ENCODE assay signal across 18 mouse cellular contexts in the genomic region with DNA sequence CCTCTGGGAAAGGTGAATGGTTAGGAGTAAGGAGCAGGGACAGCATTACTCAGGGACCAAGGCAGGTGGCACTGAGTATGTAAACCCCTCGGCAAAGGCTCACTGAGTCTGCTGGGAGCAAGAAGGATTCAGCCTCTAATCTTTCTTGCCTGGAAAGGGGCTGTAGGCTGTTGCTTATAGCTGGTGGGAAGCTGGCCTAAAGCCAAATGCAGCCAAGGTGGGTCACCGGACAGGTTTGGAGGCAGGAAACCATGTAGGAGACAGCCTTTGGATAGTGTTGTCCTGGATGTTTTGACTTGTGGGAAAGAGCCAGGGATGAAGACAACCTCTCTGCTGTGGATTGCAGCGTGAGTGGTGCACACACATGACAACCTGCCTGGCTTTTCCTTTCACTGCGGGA. TPM values are rescaled to one million over a fixed set of nuclear protein-coding genes. Genes with fewer than 3 reads are reported as not detected.
"Had no signal": no experiment of that assay in that cellular context is flagged by ENCODE, and none has a peak within 500 bp of the region (broad histone marks: within the 10 kb centered on the region; RNA-seq: fewer than 3 reads in every experiment).

No protein-coding gene starts in this region.

- ATAC-seq: inflammation-experienced regulatory T-cells, adult 6 months; intestine, embryonic 16.5 days; lung, postnatal 0 days; midbrain, embryonic 15.5 days had no signal

- H3K4me2 ChIP-seq: lung, embryonic 14.5 days; midbrain, embryonic 12.5 days; midbrain, embryonic 15.5 days had no signal

- H3K27me3 ChIP-seq: midbrain, embryonic 12.5 days; midbrain, embryonic 15.5 days had no signal

- H3K9ac ChIP-seq: lung, embryonic 14.5 days; midbrain, embryonic 12.5 days; midbrain, embryonic 15.5 days had no signal

- H3K27ac ChIP-seq: kidney, postnatal 0 days; layer of hippocampus, adult 2 months; macrophage; midbrain, embryonic 12.5 days; midbrain, embryonic 15.5 days had no signal

- H3K36me3 ChIP-seq: midbrain, embryonic 12.5 days; midbrain, embryonic 15.5 days had no signal

- DNase-seq: kidney, adult 18-20 months; layer of hippocampus, adult 9-11 months; lung, embryonic 14.5 days; retina, postnatal 1 day; right cerebral cortex, postnatal 25 days; thymus, adult 2 months; thymus, postnatal 14 days; thymus, postnatal 4 days had no signal

- H3K4me3 ChIP-seq: layer of hippocampus, adult 2 months; midbrain, embryonic 12.5 days; midbrain, embryonic 15.5 days had no signal

- H3K9me3 ChIP-seq: midbrain, embryonic 12.5 days; midbrain, embryonic 15.5 days had no signal

- H3K4me1 ChIP-seq: midbrain, embryonic 15.5 days had no signal

RNA-seq across cellular contexts. Expression of gene Lipc, which starts 40.9 kb away (rescaled TPM):
- total RNA-seq: left cerebral cortex, adult 18-20 months; neutrophil, adult 5-6 weeks had no signal
- polyA plus RNA-seq: inflammation-experienced regulatory T-cells, adult 6 months; midbrain, embryonic 12.5 days had no signal
